Mouse (Mus musculus) CH12.LX (cell line): ENCODE results near the gene Megf11.

Source experiments
- CTCF ChIP-seq, 2 experiments: IDR thresholded peaks in 1 of 2; conservative IDR thresholded peaks in 1 of 2; 2 replicates each; pipeline ENCODE4 v1.5.1; 2011 to 2012; ENCODE audit warnings: low read depth in 2 of 2, low read length in 2 of 2, improper control_type of control experiment in 1 of 2, inconsistent platforms in 1 of 2, mild to moderate bottlenecking in 1 of 2, moderate library complexity in 1 of 2
- JUN ChIP-seq: IDR thresholded peaks from 2 replicates; pipeline ENCODE4 v1.6.1; 2011; ENCODE audit warnings: low read depth, mild to moderate bottlenecking, low read length, improper control_type of control experiment, moderate library complexity; ENCODE audit not compliant: insufficient read depth
- KAT2A ChIP-seq: IDR thresholded peaks from 2 replicates; pipeline ENCODE4 v1.6.1; 2012; ENCODE audit warnings: low read length, improper control_type of control experiment, inconsistent platforms; ENCODE audit not compliant: insufficient replicate concordance
- TBP ChIP-seq: conservative IDR thresholded peaks from 2 replicates; pipeline ENCODE4 v1.6.1; 2011; ENCODE audit warnings: low read depth, low read length, improper control_type of control experiment
- UBTF ChIP-seq: IDR thresholded peaks from 2 replicates; pipeline ENCODE4 v1.6.1; 2012; ENCODE audit warnings: low read depth, mild to moderate bottlenecking, inconsistent platforms, low read length, improper control_type of control experiment, moderate library complexity
- USF1 ChIP-seq: IDR thresholded peaks from 2 replicates; pipeline ENCODE4 v1.6.1; 2014; ENCODE audit warnings: low read depth, mild to moderate bottlenecking, inconsistent platforms, low read length, improper control_type of control experiment
- ZKSCAN1 ChIP-seq: IDR thresholded peaks from 2 replicates; pipeline ENCODE4 v1.6.1; 2012; ENCODE audit warnings: low read depth, inconsistent platforms, low read length, improper control_type of control experiment, borderline replicate concordance
- ZNF384 ChIP-seq: IDR thresholded peaks from 2 replicates; pipeline ENCODE4 v1.6.1; 2012; ENCODE audit warnings: low read depth, low read length, improper control_type of control experiment, inconsistent platforms

GRCm38 (mm10) chr9:64473695-64474094 lies 88.3 kb downstream of the Megf11 start:
- no peak for TF ChIP-seq CTCF (conservative IDR thresholded peaks at IDR 0.05 in 1 of 2, IDR thresholded peaks at IDR 0.05 in 1 of 2; ENCODE audit: low read depth in 2 of 2, low read length in 2 of 2)
- no peak for TF ChIP-seq ZKSCAN1
- no peak for TF ChIP-seq JUN
- no peak for TF ChIP-seq USF1
- TF ChIP-seq UBTF = no peak
- no peak for TF ChIP-seq KAT2A
- no peak for TF ChIP-seq TBP
- no peak for TF ChIP-seq ZNF384
